Mouse (Mus musculus) cerebral cortex, adult 2 months (tissue): Measurements from ENCODE around the gene Tuba3a.

Source experiments
- WGBS: fragments of 180-500 bp; shearing (Covaris S2); methylation state at CpG from one replicate; pipeline ENCODE4 v1.1.7; 2018; 5-methylcytosine and 5-hydroxymethylcytosine counted together

Gene Tuba3a

DNA sequence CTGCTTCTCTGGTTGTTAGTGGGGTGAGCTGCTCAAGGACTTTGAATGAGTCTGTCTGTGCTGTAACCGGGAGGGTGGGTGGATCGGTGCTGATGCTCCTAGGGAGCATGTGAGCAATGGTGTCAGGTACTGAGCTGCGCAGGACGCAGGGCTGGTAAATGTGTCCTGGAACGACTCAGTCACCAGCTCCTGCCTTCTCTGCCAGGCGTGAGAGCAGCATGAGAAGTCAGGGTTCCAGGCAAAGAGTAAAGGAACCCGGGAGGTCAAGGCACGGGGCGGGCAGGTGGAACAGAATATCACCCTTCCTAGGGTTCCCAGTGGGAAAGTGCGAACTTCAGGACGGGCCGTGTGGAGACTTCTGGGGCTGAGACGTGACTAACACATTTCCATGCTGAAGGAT is 19.8 kb downstream of the Tuba3a start:
- WGBS: 75% methylated on average over 13 of the region's 13 CpGs

DNA sequence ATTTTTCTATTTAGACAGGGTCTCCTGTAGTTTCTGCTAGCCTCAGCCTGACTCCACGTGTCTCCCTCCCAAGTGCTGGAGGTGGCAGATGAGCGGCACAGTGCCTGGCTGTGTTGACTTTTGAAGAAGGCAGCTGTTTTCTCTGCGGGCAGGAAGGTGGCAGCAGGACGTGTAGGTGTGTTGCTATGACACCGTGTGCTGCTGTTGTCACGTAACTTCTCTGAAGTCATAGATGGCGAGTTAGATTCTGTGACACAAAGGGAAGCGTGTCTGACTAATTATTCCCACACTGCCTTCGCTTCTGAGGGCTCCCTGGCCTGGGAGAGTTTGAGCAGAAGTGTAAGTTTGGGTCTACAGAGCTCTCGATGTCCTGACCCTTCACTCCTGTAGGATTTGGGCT is 20.6 kb downstream of the Tuba3a start:
- 46% methylated on average over 10 of the region's 10 CpGs for WGBS

GRCm38 (mm10) chr6:125264219-125264618 is 21.6 kb downstream of the Tuba3a start:
- 91% methylated on average over 9 of the region's 9 CpGs for WGBS

GRCm38 (mm10) chr6:125260006-125260555 is 25.8 kb downstream of the Tuba3a start:
- WGBS: 85% methylated on average over 10 of the region's 10 CpGs

GRCm38 (mm10) chr6:125256222-125256966 is 29.4 kb downstream of the Tuba3a start:
- WGBS: 74% methylated on average over 8 of the region's 8 CpGs

DNA sequence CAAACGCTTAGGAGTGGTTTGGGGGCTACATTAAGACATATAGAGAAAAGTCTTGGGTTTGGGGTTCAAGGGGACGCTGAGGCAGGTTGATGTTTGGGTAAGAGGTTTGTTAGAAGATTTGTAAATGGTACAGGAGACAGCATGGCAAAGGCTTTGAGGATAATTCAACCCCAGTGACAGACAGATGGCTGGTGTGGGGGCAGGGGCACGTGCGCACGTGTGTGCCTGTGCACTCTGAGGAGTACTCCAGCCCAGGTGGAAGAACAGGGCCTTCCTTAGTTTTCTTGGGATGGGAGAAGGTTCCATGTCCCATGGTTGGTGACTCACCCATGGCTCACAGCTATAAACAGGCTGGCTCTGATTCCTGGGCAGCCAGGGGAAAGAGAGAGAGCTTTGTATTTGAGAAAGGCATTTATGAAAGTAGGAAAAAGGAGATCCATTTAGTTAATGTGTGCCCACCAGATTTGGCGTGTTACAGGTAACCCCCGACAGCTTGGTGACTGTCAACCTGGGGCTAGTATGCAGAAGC is 30.3 kb downstream of the Tuba3a start:
- WGBS: 83% methylated on average over 7 of the region's 7 CpGs

DNA sequence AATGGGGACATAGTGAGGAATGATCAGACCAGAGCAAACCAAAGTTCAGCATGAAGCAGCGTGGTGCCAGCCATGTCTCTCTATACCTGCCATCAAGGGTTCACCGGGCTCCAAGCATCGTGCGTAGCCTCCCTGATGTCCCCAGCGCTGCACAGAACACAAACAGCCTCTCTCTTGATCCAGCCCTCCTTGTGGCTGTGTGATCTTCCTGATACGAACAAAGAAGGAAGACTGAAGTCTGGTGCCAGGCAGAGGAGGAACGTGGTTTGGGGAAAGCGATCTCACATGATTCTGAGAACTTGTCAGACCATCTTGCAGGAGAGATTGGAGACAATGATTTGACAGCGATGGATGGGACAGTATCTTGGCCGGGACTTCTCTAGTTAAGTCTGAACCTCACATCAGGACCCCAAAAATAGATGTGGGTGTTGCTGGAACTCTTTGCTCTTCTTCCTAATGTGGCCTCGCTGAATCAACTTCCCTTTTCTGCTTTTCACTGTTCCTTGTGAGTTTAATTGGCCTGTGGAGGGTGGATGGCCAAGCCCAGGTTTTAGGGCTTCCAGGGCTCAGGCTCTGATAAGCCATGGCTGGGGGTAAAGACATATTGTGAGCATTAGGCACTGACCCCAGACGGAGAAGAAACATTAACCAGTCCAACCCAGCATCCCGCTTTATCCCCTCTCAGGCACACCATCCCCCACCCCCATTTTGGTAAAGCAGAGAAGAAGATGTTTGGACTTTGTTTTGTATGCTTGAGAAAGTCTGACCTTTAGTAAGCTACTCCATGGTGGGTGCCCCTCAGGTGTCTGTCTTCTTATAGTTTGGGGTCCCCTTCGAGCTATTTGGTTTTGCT is 31.8 kb downstream of the Tuba3a start:
- 75% methylated on average over 14 of the region's 14 CpGs for WGBS

DNA sequence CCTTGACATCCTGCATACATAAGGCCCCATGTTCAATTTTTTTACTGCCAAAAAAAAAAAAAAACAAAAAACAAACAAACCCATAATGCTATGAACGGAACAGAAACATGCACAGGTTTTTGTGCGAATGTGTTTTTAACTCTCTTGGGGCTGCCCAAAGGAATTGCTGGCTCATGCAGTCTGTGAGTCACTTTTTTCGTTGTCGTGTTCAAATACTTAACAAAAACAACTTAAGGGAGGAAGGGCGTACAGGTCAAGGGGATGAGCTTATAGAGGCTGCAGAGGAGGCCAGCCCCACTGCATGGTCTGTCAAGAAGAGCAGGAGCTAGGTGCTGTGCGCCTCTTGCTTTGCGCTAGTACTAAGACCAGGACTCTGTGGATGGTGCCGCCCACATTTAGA is 33.1 kb downstream of the Tuba3a start:
- WGBS: 86% methylated on average over 8 of the region's 8 CpGs

- WGBS: 79% methylated on average over 3 of the region's 3 CpGs
Observed at GRCm38 (mm10) chr6:125252285-125252684, 33.6 kb downstream of the Tuba3a start.

DNA sequence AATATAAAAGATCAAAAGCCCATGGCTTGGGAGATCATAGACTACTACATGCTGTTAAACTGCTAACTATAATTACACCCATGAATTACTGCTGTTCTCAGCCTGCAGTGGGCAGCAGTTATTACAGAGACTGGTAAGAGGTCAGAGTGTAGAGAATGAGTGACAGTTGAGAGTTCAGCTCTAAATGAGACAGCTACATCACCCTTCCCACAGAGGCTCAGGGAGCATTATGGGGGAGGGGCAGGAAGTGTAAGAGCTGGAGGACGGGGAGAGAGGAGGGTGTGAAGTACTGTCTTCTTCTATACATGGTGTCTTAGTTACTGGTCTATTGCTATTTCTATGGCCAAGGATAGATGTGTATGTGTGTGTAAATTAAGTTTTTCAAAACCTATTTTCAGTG is 41.3 kb downstream of the Tuba3a start:
- 50% methylated on average over 1 of the region's 1 CpGs for WGBS

- WGBS: 83% methylated on average over 8 of the region's 8 CpGs
Observed at GRCm38 (mm10) chr6:125241566-125241965, 44.3 kb downstream of the Tuba3a start.

GRCm38 (mm10) chr6:125240617-125241016 is 45.2 kb downstream of the Tuba3a start:
- 88% methylated on average over 5 of the region's 5 CpGs for WGBS

DNA sequence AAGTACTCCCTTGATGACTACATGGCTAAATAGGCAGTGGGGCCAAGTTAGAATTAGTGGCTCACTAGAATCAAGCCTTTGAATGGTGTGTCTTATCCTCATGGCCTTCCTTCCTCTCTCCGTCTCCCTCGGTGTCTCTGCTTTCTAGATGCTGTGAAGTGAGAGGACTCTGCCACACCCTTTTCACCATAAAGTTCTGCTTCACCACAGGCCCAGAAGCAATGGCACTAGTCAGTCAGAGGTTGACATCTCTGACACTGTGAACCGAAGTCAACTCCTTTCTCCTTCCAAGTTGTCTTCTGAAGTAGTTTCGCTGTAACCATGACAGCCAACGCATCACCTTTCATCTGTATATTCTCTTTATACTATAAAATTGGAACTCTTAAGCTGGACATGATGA is 46.3 kb downstream of the Tuba3a start:
- 94% methylated on average over 5 of the region's 5 CpGs for WGBS

GRCm38 (mm10) chr6:125238396-125238795 is 47.4 kb downstream of the Tuba3a start:
- WGBS: 75% methylated on average over 6 of the region's 6 CpGs

- WGBS: 71% methylated on average over 4 of the region's 4 CpGs
Observed at GRCm38 (mm10) chr6:125237421-125237820, 48.4 kb downstream of the Tuba3a start.

DNA sequence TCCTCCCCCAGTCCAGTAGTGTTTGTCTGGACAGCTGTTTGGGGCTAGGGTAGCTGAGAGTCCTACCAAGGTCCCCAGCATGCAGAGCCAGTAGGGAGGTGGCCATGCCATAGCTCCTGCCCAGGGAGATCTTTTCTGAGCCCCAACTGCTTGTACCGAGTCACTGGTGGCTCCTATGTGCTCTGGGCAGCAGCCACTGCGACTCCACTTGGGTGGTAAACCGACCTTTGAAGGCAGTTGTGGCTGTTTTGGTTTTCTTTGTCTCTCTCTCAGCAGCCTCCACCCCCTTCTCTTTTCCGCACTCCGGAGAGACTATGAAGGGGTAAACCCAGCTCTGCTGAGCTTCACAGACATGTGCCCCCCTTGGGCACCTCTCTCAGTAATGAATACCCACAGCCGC is 49.1 kb downstream of the Tuba3a start, which contains the start of gene Cd27:
Cd27 (minus strand) TSS at position 229 of the 400 bp plus-strand sequence.
- WGBS: 55% methylated on average over 6 of the region's 6 CpGs

DNA sequence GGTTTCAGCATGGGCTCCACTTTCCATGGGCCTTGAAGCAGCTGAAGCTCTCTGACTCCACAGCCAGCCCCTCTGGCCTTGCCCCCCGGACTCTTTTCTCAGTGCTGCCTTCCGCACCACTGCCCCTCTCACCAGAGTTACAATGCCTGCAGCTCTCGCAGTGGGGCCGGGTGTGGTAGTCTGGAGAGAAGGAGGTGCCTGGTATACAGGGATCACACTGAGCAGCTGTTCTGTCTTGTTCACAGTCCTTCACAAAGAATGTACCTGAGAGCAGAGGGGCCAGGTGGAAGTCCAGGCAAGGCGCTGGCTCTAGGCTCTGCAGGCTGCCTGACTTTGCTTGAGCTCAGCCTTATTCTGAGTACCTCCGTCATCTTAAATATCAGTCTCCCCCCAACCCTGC is 49.5 kb downstream of the Tuba3a start:
- 79% methylated on average over 6 of the region's 6 CpGs for WGBS

GRCm38 (mm10) chr6:125234520-125234828 is 51.4 kb downstream of the Tuba3a start:
- WGBS: 81% methylated on average over 5 of the region's 5 CpGs

GRCm38 (mm10) chr6:125233816-125234519 is 51.9 kb downstream of the Tuba3a start:
- WGBS: 68% methylated on average over 7 of the region's 7 CpGs

- 75% methylated on average over 6 of the region's 6 CpGs for WGBS
Observed at GRCm38 (mm10) chr6:125232516-125232915, 53.3 kb downstream of the Tuba3a start.

DNA sequence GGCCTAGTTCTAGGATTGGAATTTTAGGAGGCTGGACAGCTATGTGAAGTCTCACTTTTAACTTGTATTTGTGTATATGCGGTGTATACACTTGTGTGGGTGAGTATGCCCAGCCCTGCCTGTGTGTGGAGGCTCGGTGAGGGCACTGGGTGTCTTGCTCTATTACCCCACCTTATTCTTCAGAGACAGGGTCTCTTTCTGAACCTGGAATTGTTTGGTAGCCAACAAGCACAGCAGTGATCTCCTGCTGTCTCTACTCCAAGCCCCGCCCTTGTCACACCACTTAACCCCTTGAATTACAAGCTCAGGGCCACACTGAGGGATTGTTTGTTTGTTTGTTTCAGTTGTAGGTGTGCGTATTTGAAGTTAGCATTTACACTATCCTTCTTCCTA is 53.8 kb downstream of the Tuba3a start:
- 50% methylated on average over 4 of the region's 4 CpGs for WGBS
